Mouse (Mus musculus) stomach, postnatal 0 days (tissue): Measurements from ENCODE around the gene Klf3.

ENCODE experiments used
- CTCF ChIP-seq: IDR thresholded peaks from 2 replicates; pipeline ENCODE4 v1.5.1; 2016; ENCODE audit warnings: antibody characterized with exemption, low read depth, mild to moderate bottlenecking, moderate library complexity
- EP300 ChIP-seq: optimal IDR thresholded peaks from 2 replicates; pipeline ENCODE3; 2016; ENCODE audit warnings: antibody characterized with exemption

DNA sequence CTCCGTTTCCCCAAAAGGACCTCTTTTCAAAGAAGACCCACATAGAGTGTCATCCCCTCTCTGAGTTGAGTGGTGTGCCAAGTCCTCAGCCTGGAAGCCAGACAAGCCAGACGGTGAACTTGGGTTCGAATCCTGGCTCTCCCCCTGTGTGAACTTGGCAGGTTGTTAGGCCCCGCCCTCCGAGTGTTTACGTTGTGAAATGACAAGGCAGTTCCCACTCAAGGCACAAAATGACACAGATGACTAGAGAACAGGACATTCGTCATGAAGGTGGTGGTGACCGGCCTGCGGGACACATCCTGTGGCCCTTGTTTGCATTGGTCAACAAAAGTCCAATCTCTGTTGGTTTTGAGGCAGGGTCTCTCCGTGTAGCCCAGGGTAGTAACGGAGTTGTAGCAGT is 6.7 kb downstream of the Klf3 start:
- TF ChIP-seq CTCF (no peak), EP300 (no peak)
